Comparison of ENCODE assay signal across 8 mouse cellular contexts in the genomic region with DNA sequence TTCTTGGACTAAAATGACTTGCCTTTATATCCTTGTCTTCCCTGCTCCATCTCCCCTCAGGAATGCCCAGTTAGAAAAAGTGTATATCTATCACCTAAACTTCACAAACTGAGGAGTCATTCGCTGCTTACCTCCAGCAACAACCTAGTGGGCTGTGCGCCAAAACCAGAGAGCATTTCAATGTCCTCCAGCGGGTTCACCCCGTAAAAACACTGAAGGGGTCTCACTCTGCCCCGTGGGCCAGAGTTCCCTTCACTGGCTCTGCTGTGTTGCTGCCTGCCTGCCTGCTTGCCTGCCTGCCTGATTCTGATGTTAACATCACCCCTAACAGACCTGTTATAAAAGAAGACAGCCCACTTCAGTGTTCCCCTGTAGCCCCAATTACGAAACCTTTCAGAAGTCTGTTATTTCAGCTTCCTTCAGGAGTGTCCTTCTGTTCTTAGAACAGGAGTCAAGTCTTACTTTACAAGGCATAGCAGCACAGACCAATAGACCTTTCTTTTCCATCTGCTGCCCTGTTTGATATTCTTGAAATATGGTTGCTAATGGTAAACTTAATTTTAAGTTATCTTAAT. TPM values are rescaled to one million over a fixed set of nuclear protein-coding genes. Genes with fewer than 3 reads are reported as not detected.
DNase-seq lines count a peak whose midpoint lies in the region; ATAC-seq and TF ChIP-seq lines count a peak whose summit lies in the region.

No protein-coding gene starts in this region.

- peaks cover 19% of the 10 kb centered on the region for H3K4me1 ChIP-seq in heart, embryonic 10.5 days
- peaks cover 29% of the 10 kb centered on the region for H3K4me1 ChIP-seq in G1E (ENCODE audit: insufficient read depth, low read depth, low read length)
- peaks cover 23% of the 10 kb centered on the region for H3K4me1 ChIP-seq in embryonic facial prominence, embryonic 13.5 days
- peaks cover 10% of the 10 kb centered on the region; the same call in 1 of the 2 replicates for H3K4me1 ChIP-seq in lung, adult 2 months (ENCODE audit: control insufficient read depth, insufficient read depth, low read length)
- H3K4me1 ChIP-seq in stomach, embryonic 16.5 days (ENCODE audit: control insufficient read depth, insufficient read depth, low read length): peaks cover 20% of the 10 kb centered on the region

- ATAC-seq in G1E (ENCODE audit: extremely low read depth, insufficient number of reproducible peaks, low FRiP score, poor library complexity, severe bottlenecking): no peak
- no peak for ATAC-seq in embryonic facial prominence, embryonic 13.5 days (ENCODE audit: insufficient number of reproducible peaks, insufficient read depth, low FRiP score, low TSS enrichment, low read depth)
- ATAC-seq in stomach, embryonic 16.5 days (ENCODE audit: insufficient read depth, low FRiP score): no peak
- no peak for ATAC-seq in monocyte, adult 5-6 weeks (replicated peaks; ENCODE audit: insufficient number of reproducible peaks, low FRiP score, low TSS enrichment, poor library complexity, severe bottlenecking)

- H3K4me3 ChIP-seq in heart, embryonic 10.5 days: peak overlapping the region; percentile 79
- peak overlapping the region; percentile 91 for H3K4me3 ChIP-seq in G1E (ENCODE audit: low read depth, low read length)
- H3K4me3 ChIP-seq in embryonic facial prominence, embryonic 13.5 days: peak overlapping the region; percentile 84
- peak overlapping the region; percentile 29 for H3K4me3 ChIP-seq in lung, adult 2 months (replicated peaks; ENCODE audit: extremely low read depth, low read depth, low read length)
- peak overlapping the region; percentile 78 for H3K4me3 ChIP-seq in stomach, embryonic 16.5 days (replicated peaks; ENCODE audit: low read length)

- peaks cover 13% of the 10 kb centered on the region for H3K36me3 ChIP-seq in heart, embryonic 10.5 days
- H3K36me3 ChIP-seq in G1E (replicated peaks): peaks cover 35% of the 10 kb centered on the region
- H3K36me3 ChIP-seq in embryonic facial prominence, embryonic 13.5 days: peaks cover 12% of the 10 kb centered on the region
- H3K36me3 ChIP-seq in stomach, embryonic 16.5 days (ENCODE audit: control insufficient read depth, insufficient read depth, low read length): no peaks in the 10 kb centered on the region

- H3K4me2 ChIP-seq in embryonic facial prominence, embryonic 13.5 days: peak overlapping the region; percentile 72
- peak overlapping the region; percentile 68 for H3K4me2 ChIP-seq in stomach, embryonic 16.5 days (ENCODE audit: low read depth, low read length)

- WGBS in heart, embryonic 10.5 days: 81% methylated on average over 6 of the region's 6 CpGs
- WGBS in embryonic facial prominence, embryonic 13.5 days: 61% methylated on average over 6 of the region's 6 CpGs
- 47% methylated on average over 6 of the region's 6 CpGs for WGBS in lung, adult 2 months
- 60% methylated on average over 6 of the region's 6 CpGs for WGBS in stomach, embryonic 16.5 days

- no peaks in the 10 kb centered on the region for H3K9me3 ChIP-seq in heart, embryonic 10.5 days
- H3K9me3 ChIP-seq in G1E (replicated peaks): no peaks in the 10 kb centered on the region
- no peaks in the 10 kb centered on the region for H3K9me3 ChIP-seq in embryonic facial prominence, embryonic 13.5 days
- H3K9me3 ChIP-seq in stomach, embryonic 16.5 days (replicated peaks; ENCODE audit: control insufficient read depth, low read length): no peaks in the 10 kb centered on the region

- peak overlapping the region; percentile 93; the same call in 1 of the 2 replicates for H3K27ac ChIP-seq in heart, embryonic 10.5 days
- peak overlapping the region; percentile 94; the same call in 1 of the 2 replicates for H3K27ac ChIP-seq in embryonic facial prominence, embryonic 13.5 days
- peak overlapping the region; percentile 23; the same call in 1 of the 2 replicates for H3K27ac ChIP-seq in stomach, embryonic 16.5 days (ENCODE audit: low read length)

- TF ChIP-seq CTCF in G1E (IDR thresholded peaks at IDR 0.05; ENCODE audit: low read depth, low read length): no peak
- no peak for TF ChIP-seq CTCF in lung, adult 2 months (IDR thresholded peaks at IDR 0.05; ENCODE audit: insufficient read depth, low read length)

- no peak for TF ChIP-seq POLR2A in lung, adult 2 months (IDR thresholded peaks at IDR 0.05; ENCODE audit: borderline replicate concordance, extremely low read depth, low read depth, low read length)

- intact Hi-C loops in heart, postnatal 36 days (cut with DNase I): loop anchor here (2.0 to 10.0 kb wide), 4 partner anchors 61 to 611 kb away; a partner anchor contains a TSS

- H3K27me3 ChIP-seq in heart, embryonic 10.5 days (ENCODE audit: insufficient read depth, poor library complexity, severe bottlenecking): no peaks in the 10 kb centered on the region
- no peaks in the 10 kb centered on the region for H3K27me3 ChIP-seq in G1E (ENCODE audit: insufficient read depth, low read length)
- no peaks in the 10 kb centered on the region for H3K27me3 ChIP-seq in embryonic facial prominence, embryonic 13.5 days
- H3K27me3 ChIP-seq in stomach, embryonic 16.5 days (ENCODE audit: control insufficient read depth, insufficient read depth, low read length): no peaks in the 10 kb centered on the region

- H3K9ac ChIP-seq in embryonic facial prominence, embryonic 13.5 days: peak overlapping the region; percentile 89
- peak overlapping the region; percentile 88 for H3K9ac ChIP-seq in stomach, embryonic 16.5 days (ENCODE audit: low read length)

- DNase-seq in heart, embryonic 10.5 days (ENCODE audit: low spot score): no peak
- DNase-seq in heart, postnatal 36 days: no peak
- no peak for DNase-seq in G1E (ENCODE audit: low spot score)
- DNase-seq in kidney, adult 11 months: peak; percentile 46
- DNase-seq in lung, adult 2 months: peak; percentile 8

RNA-seq across cellular contexts. Expression of a gene that starts 1.1 kb away (rescaled TPM):
- polyA plus RNA-seq in heart, embryonic 10.5 days (2016; fragmentation: Nextera tagmentation; extraction: Ambion mirVana): 84.3 and 85.2 TPM in 2 replicates
- 10 to 100 TPM; 36.5 to 38.5 TPM for total RNA-seq in heart, postnatal 36 days (2021)
- total RNA-seq in G1E (2014; fragmentation: Nextera tagmentation): 307 and 313 TPM in 2 replicates
- 150 and 157 TPM in 2 replicates for total RNA-seq in G1E (2017)
- 6.2 and 6.7 TPM in 2 replicates for polyA plus RNA-seq in G1E (2012)
- polyA plus RNA-seq in embryonic facial prominence, embryonic 13.5 days (2015; fragmentation: Nextera tagmentation; extraction: Ambion mirVana): 91.3 and 102 TPM in 2 replicates
- polyA plus RNA-seq in lung, adult 2 months (2012; rRNA removed): 8.8 and 18.4 TPM in 2 replicates
- polyA plus RNA-seq in stomach, embryonic 16.5 days (2015; fragmentation: Nextera tagmentation; extraction: Ambion mirVana): 72.2 and 77.5 TPM in 2 replicates
- total RNA-seq in monocyte, adult 5-6 weeks (2017): 59.8 to 81.4 TPM (median 60.7 TPM) in 3 replicates

RNA-seq across cellular contexts. Expression of a gene that starts 1.1 kb away (rescaled TPM):
- polyA plus RNA-seq in heart, embryonic 10.5 days (2016; fragmentation: Nextera tagmentation; extraction: Ambion mirVana): 63.1 and 68.0 TPM in 2 replicates
- 10 to 100 TPM; 25.1 to 33.3 TPM for total RNA-seq in heart, postnatal 36 days (2021)
- total RNA-seq in G1E (2014; fragmentation: Nextera tagmentation) (76.8 and 93.8 TPM in 2 replicates), G1E (2017) (49.3 and 54.9 TPM in 2 replicates)
- 2.9 and 5.2 TPM in 2 replicates for polyA plus RNA-seq in G1E (2012)
- polyA plus RNA-seq in embryonic facial prominence, embryonic 13.5 days (2015; fragmentation: Nextera tagmentation; extraction: Ambion mirVana): 68.0 and 72.1 TPM in 2 replicates
- 5.1 and 7.5 TPM in 2 replicates for polyA plus RNA-seq in lung, adult 2 months (2012; rRNA removed)
- 68.2 and 68.8 TPM in 2 replicates for polyA plus RNA-seq in stomach, embryonic 16.5 days (2015; fragmentation: Nextera tagmentation; extraction: Ambion mirVana)
- 18.7 to 26.0 TPM (median 24.8 TPM) in 3 replicates for total RNA-seq in monocyte, adult 5-6 weeks (2017)

Comparison
In these comparisons a context has a peak if more than half of its experiments do, and no peak if none do; other contexts are left out.
1. DNase-seq: peak in kidney, adult 11 months (single experiment) and lung, adult 2 months (single experiment); none in heart, embryonic 10.5 days (single experiment), heart, postnatal 36 days (0 of 2) and G1E (single experiment).
2. H3K27ac ChIP-seq: peak in every context shown above with its lines; median percentile 94 in embryonic facial prominence, embryonic 13.5 days; 93 in heart, embryonic 10.5 days; 23 in stomach, embryonic 16.5 days.
3. H3K4me3 ChIP-seq: peak in every context shown above with its lines; median percentile 91 in G1E; 84 in embryonic facial prominence, embryonic 13.5 days; 79 in heart, embryonic 10.5 days; 78 in stomach, embryonic 16.5 days; 29 in lung, adult 2 months.